Mouse (Mus musculus): Measurements from ENCODE around the gene Gpr4. TPM values are rescaled to one million over a fixed set of nuclear protein-coding genes. Genes with fewer than 3 reads are reported as not detected.
A peak's percentile ranks its signal among the peaks of the same experiment; 100 is the strongest.

Gpr4 gene
- polyA plus RNA-seq, 1 experiment from 2014 or later = 4.5 TPM

DNA sequence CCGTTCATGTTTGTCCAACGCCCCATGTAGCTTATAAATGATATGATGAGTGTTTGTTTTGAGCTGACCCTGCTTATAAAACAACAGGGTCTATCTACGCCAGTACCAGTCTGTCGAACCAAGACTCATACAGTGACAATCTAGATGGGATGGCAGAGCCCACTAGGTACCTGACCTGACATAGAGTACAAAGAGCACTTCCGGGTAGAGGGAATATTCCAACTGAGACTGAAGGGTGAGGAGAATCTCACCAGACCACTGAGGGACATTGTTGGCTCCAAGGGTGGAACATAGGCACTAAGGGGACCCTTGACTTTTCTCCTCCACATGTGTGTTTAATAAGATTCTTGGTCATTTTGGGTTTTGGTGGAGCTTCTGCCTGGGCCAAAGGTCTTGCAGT, 17.1 kb downstream of the Gpr4 start:
- WGBS = 43% methylated on average over 5 of the region's 5 CpGs
- peak overlapping the region; percentile 65 for H3K9ac ChIP-seq (ENCODE audit: low read depth, low read length)
- peak overlapping the region; percentile 73 for H3K27ac ChIP-seq (ENCODE audit: low read length)

DNA sequence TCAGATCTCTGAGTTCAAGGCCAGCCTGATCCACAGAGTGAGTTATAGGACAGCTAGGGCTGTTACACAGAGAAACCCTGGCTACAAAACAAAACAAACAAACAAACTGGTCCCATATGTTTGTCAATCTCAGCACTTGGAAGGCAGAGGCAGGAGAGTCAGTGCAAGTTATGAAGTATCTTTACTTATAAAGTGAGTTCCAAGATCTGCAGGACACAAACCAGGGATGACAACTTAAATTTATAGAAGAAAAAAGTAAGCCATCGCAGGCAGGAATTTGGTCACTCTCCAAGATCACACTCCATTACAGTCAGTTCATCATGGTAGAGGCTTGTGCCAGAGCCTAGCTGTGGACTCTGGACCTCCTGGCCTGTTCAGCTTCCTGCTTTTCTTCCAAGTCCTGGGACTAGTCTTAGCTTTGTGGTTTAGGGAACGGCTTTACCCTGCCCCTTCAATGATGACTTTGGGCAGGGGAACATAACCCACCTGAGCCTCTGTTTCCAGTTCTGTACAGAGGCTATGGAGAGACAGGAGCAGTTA, 17.8 kb downstream of the Gpr4 start:
- ATAC-seq = no peak
- H3K9me3 ChIP-seq (replicated peaks; ENCODE audit: control insufficient read depth, low read length, poor library complexity, severe bottlenecking) = no peaks in the 10 kb centered on the region
- peaks cover 16% of the 10 kb centered on the region for H3K4me1 ChIP-seq (ENCODE audit: control insufficient read depth, insufficient read depth, low read length)
- no peaks in the 10 kb centered on the region; the same call in 1 of the 2 replicates for H3K36me3 ChIP-seq (ENCODE audit: control insufficient read depth, insufficient read depth, low read length)
- no peak overlapping the region for H3K9ac ChIP-seq (ENCODE audit: low read depth, low read length)
- H3K27ac ChIP-seq (ENCODE audit: low read length) = no peak overlapping the region
- 89% methylated on average over 2 of the region's 2 CpGs for WGBS
- no peak overlapping the region; the same call in 1 of the 2 replicates for H3K4me2 ChIP-seq (ENCODE audit: low read length)
- H3K4me3 ChIP-seq (ENCODE audit: low read depth, low read length) = no peak overlapping the region
- H3K27me3 ChIP-seq (ENCODE audit: control insufficient read depth, insufficient read depth, low read depth, low read length) = no peaks in the 10 kb centered on the region

More for the DNA sequence above, 17.1 kb downstream of the Gpr4 start:
- no peaks in the 10 kb centered on the region; the same call in 1 of the 2 replicates for H3K36me3 ChIP-seq (ENCODE audit: control insufficient read depth, insufficient read depth, low read length)
- peak overlapping the region; percentile 62 for H3K4me3 ChIP-seq (ENCODE audit: low read depth, low read length)
- H3K4me1 ChIP-seq (ENCODE audit: control insufficient read depth, insufficient read depth, low read length) = peaks cover 16% of the 10 kb centered on the region
- no peaks in the 10 kb centered on the region for H3K27me3 ChIP-seq (ENCODE audit: control insufficient read depth, insufficient read depth, low read depth, low read length)
- H3K9me3 ChIP-seq (replicated peaks; ENCODE audit: control insufficient read depth, low read length, poor library complexity, severe bottlenecking) = no peaks in the 10 kb centered on the region
- no peak for ATAC-seq
- peak overlapping the region; percentile 88 for H3K4me2 ChIP-seq (ENCODE audit: low read length)

DNA sequence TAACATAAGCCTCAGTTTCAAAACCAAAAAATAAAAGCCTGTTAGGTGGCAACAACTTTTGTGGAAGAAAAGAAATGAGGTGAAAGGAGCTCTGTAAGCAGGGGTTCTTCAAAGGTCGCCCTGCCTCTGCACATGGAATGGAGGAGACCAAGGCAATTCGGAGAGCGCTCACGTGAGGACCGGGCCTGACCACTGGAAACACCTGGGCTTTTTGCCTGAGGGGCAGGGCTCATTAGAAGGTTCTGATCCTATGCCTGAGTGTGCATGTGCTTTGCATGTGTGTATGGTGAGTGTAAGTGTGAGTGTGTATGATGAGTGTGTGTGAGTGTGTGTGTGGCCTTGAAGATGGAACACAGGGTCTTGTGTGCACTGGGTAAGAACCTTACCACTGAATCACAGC, 18.6 kb downstream of the Gpr4 start:
- Histone ChIP-seq H3K4me3 (ENCODE audit: low read depth, low read length) (no peak overlapping the region), H3K9ac (ENCODE audit: low read depth, low read length) (no peak overlapping the region), H3K27ac (ENCODE audit: low read length) (no peak overlapping the region), H3K27me3 (ENCODE audit: control insufficient read depth, insufficient read depth, low read depth, low read length) (no peaks in the 10 kb centered on the region), H3K9me3 (replicated peaks; ENCODE audit: control insufficient read depth, low read length, poor library complexity, severe bottlenecking) (no peaks in the 10 kb centered on the region), H3K4me1 (ENCODE audit: control insufficient read depth, insufficient read depth, low read length) (peaks cover 16% of the 10 kb centered on the region), H3K4me2 (ENCODE audit: low read length) (no peak overlapping the region), H3K36me3 (ENCODE audit: control insufficient read depth, insufficient read depth, low read length) (no peaks in the 10 kb centered on the region; the same call in 1 of the 2 replicates)
- no peak for ATAC-seq
- 96% methylated on average over 5 of the region's 5 CpGs for WGBS

DNA sequence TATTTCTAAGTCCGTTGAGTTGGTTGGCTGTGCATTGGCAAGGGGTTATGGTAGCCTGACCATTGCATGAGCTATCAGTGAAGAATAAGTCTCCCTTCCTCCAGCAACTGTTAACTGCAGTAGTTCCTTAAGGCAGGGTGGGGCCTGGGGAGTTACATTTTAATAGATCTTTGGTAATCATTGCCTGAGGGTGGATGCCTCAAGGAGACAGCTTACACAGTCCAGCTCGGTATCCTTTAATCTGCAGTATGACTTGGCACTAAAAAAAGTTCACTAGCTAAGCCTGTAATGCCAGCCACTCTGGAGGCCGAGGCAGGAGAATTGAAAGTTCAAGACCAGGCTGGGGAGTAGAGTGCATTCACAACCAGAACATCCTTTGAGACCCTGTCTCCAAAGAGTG, 19.5 kb downstream of the Gpr4 start:
- Histone ChIP-seq H3K27me3 (ENCODE audit: control insufficient read depth, insufficient read depth, low read depth, low read length) (no peaks in the 10 kb centered on the region), H3K36me3 (ENCODE audit: control insufficient read depth, insufficient read depth, low read length) (no peaks in the 10 kb centered on the region; the same call in 1 of the 2 replicates), H3K4me1 (ENCODE audit: control insufficient read depth, insufficient read depth, low read length) (peaks cover 12% of the 10 kb centered on the region), H3K27ac (ENCODE audit: low read length) (no peak overlapping the region), H3K9ac (ENCODE audit: low read depth, low read length) (no peak overlapping the region), H3K4me3 (ENCODE audit: low read depth, low read length) (no peak overlapping the region), H3K9me3 (replicated peaks; ENCODE audit: control insufficient read depth, low read length, poor library complexity, severe bottlenecking) (no peaks in the 10 kb centered on the region), H3K4me2 (ENCODE audit: low read length) (no peak overlapping the region)
- ATAC-seq = no peak
- 94% methylated on average over 3 of the region's 3 CpGs for WGBS

DNA sequence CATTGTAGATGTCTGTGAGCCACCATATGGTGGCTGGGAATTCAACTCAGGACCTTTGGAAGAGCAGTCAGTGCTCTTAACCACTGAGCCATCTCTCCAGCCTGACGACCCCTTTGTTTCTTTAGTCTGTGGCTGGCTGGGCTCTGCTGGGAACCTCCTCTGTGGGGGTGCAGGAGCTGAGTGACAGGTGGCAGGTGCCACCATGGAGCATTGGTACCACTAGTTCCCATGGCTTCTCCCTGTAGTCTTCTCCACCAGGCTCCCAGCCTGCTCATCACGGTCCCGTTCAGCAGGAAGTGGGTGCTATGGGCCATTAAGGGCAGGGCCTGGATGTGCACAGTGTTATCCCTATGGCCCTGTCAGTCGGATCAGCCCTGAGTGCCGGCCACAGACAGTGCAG, 22.3 kb downstream of the Gpr4 start:
- H3K9me3 ChIP-seq (replicated peaks; ENCODE audit: control insufficient read depth, low read length, poor library complexity, severe bottlenecking) = no peaks in the 10 kb centered on the region
- no peak overlapping the region for H3K4me2 ChIP-seq (ENCODE audit: low read length)
- H3K27me3 ChIP-seq (ENCODE audit: control insufficient read depth, insufficient read depth, low read depth, low read length) = no peaks in the 10 kb centered on the region
- H3K4me1 ChIP-seq (ENCODE audit: control insufficient read depth, insufficient read depth, low read length) = peaks cover 3% of the 10 kb centered on the region; the same call in 1 of the 2 replicates
- no peak overlapping the region for H3K9ac ChIP-seq (ENCODE audit: low read depth, low read length)
- no peaks in the 10 kb centered on the region; the same call in 1 of the 2 replicates for H3K36me3 ChIP-seq (ENCODE audit: control insufficient read depth, insufficient read depth, low read length)
- no peak overlapping the region for H3K4me3 ChIP-seq (ENCODE audit: low read depth, low read length)
- 77% methylated on average over 5 of the region's 5 CpGs for WGBS
- H3K27ac ChIP-seq (ENCODE audit: low read length) = no peak overlapping the region
- ATAC-seq = no peak

DNA sequence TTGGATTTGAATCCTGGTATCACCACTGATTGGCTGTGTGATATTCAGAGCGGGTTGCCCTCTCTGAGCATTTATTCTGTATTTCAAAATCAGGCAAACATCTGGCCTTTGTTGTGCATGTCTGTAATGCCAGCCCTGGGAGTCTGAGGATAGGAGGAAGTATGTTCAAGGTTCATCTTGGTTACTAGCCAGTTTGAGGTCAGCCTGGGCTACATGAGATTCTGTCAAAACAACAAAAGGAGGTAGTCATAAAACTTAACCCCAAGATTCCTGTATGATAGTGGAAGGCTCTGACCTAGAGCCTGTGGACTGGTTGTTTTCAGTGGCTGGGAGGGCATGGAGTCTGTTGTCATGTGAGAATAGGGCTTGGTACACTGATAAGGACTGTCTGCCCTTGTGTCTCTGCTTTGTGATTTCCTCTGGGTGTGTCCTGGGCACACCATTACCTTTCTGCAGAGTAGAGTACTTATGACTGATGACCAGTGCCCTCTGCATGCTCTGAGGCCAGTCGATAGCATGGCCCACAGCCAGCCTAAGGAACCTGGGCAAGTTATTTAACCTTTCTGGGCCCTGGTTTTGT, 22.8 kb downstream of the Gpr4 start:
- no peaks in the 10 kb centered on the region for H3K4me1 ChIP-seq (ENCODE audit: control insufficient read depth, insufficient read depth, low read length)
- WGBS = 91% methylated on average over 2 of the region's 2 CpGs
- ATAC-seq = no peak
- no peak overlapping the region for H3K4me3 ChIP-seq (ENCODE audit: low read depth, low read length)
- no peaks in the 10 kb centered on the region; the same call in 1 of the 2 replicates for H3K36me3 ChIP-seq (ENCODE audit: control insufficient read depth, insufficient read depth, low read length)
- no peaks in the 10 kb centered on the region for H3K27me3 ChIP-seq (ENCODE audit: control insufficient read depth, insufficient read depth, low read depth, low read length)
- no peak overlapping the region for H3K27ac ChIP-seq (ENCODE audit: low read length)
- H3K4me2 ChIP-seq (ENCODE audit: low read length) = no peak overlapping the region
- no peaks in the 10 kb centered on the region for H3K9me3 ChIP-seq (replicated peaks; ENCODE audit: control insufficient read depth, low read length, poor library complexity, severe bottlenecking)
- H3K9ac ChIP-seq (ENCODE audit: low read depth, low read length) = no peak overlapping the region

DNA sequence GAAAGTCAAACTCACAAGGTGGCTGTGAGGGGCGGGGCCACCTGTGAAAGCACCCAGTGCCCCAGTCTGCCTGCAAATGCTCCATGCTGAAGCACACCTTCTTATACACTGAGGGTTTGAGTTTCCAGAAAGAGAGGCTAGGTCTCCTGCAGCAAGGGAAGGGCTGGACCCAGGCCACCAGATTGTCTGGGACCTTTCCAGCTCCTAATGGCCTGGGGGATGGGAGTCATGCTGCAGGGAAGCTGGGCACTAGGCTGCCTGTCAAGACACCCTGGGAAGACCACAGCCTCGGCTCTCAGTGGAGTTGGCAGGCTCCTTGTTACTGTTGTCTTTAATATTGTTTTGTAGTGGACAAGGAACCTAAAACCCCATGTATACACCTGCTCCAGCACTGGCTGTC, 24.1 kb downstream of the Gpr4 start:
- Histone ChIP-seq H3K4me1 (ENCODE audit: control insufficient read depth, insufficient read depth, low read length) (no peaks in the 10 kb centered on the region), H3K36me3 (ENCODE audit: control insufficient read depth, insufficient read depth, low read length) (no peaks in the 10 kb centered on the region), H3K27me3 (ENCODE audit: control insufficient read depth, insufficient read depth, low read depth, low read length) (no peaks in the 10 kb centered on the region), H3K4me3 (ENCODE audit: low read depth, low read length) (no peak overlapping the region), H3K9me3 (replicated peaks; ENCODE audit: control insufficient read depth, low read length, poor library complexity, severe bottlenecking) (no peaks in the 10 kb centered on the region), H3K4me2 (ENCODE audit: low read length) (no peak overlapping the region), H3K9ac (ENCODE audit: low read depth, low read length) (no peak overlapping the region), H3K27ac (ENCODE audit: low read length) (no peak overlapping the region)
- ATAC-seq = no peak
- WGBS = 78% methylated on average over 2 of the region's 2 CpGs

DNA sequence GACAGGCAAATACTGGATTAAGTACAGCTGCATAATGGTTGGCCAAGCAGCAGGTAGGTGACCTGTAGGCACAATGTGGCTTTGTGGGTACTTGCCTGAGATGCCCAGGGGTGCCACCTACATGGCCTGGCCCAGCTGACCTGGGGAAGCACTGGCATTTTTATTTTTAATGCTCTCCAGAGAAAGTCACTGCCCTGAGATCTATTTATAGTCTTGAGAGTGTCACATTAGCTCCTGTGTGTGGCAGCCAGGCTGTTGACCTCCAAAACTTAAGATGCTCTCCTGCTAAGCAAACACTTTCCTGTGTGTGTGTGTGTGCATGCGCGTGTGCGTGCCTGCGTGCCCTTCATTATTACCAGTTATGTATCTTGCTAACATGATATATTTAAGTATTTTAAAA, 26.0 kb downstream of the Gpr4 start:
- Histone ChIP-seq H3K9me3 (replicated peaks; ENCODE audit: control insufficient read depth, low read length, poor library complexity, severe bottlenecking) (no peaks in the 10 kb centered on the region), H3K9ac (ENCODE audit: low read depth, low read length) (no peak overlapping the region), H3K4me1 (ENCODE audit: control insufficient read depth, insufficient read depth, low read length) (no peaks in the 10 kb centered on the region), H3K36me3 (ENCODE audit: control insufficient read depth, insufficient read depth, low read length) (no peaks in the 10 kb centered on the region), H3K27me3 (ENCODE audit: control insufficient read depth, insufficient read depth, low read depth, low read length) (no peaks in the 10 kb centered on the region), H3K4me3 (ENCODE audit: low read depth, low read length) (no peak overlapping the region), H3K27ac (ENCODE audit: low read length) (no peak overlapping the region), H3K4me2 (ENCODE audit: low read length) (no peak overlapping the region)
- whole genome bisulfite sequencing = 97% methylated on average over 4 of the region's 4 CpGs
- ATAC-seq = no peak

DNA sequence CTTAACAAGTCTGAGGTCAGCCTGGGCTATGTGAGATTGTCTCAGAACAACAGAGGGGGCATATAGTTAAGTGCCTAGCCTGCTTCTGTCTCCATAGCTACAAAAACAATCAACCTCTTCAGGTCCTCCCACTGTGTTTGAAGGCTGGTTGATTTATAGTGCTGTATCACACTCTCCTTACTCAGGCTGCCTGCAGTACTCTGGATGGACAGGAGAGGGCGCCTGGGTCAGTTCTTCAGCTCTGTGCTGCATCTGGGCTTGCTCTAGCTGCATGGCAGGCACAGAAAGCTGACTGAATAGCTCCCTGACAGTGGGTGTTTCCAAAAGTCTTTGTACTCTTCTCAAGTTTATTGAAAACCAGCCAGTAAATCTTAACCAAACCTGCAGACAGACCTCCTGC, 27.1 kb downstream of the Gpr4 start:
- peak; percentile 92 for ATAC-seq
- H3K9me3 ChIP-seq (replicated peaks; ENCODE audit: control insufficient read depth, low read length, poor library complexity, severe bottlenecking) = no peaks in the 10 kb centered on the region
- H3K27ac ChIP-seq (ENCODE audit: low read length) = no peak overlapping the region
- no peaks in the 10 kb centered on the region for H3K4me1 ChIP-seq (ENCODE audit: control insufficient read depth, insufficient read depth, low read length)
- H3K36me3 ChIP-seq (ENCODE audit: control insufficient read depth, insufficient read depth, low read length) = no peaks in the 10 kb centered on the region
- H3K4me2 ChIP-seq (ENCODE audit: low read length) = no peak overlapping the region
- no peaks in the 10 kb centered on the region for H3K27me3 ChIP-seq (ENCODE audit: control insufficient read depth, insufficient read depth, low read depth, low read length)
- WGBS = 0% methylated on average over 1 of the region's 1 CpGs
- H3K4me3 ChIP-seq (ENCODE audit: low read depth, low read length) = no peak overlapping the region
- H3K9ac ChIP-seq (ENCODE audit: low read depth, low read length) = no peak overlapping the region
